Mouse (Mus musculus) forebrain, embryonic 14.5 days (tissue): ENCODE measurements at regions not wholly inside any gene's neighbourhood (a gene's known extent, or its start where the extent isn't known, plus 50 kb on each side); places are given as distances from the start of the nearest gene placed in this dataset.

Source experiments
- ATAC-seq: fragments of 200-750 bp; cut with Nextera tagmentation; 2 replicates; pipeline ENCODE4 v1.8.0; 2017; ENCODE audit warnings: mild to moderate bottlenecking, moderate library complexity
- DNase-seq: peaks from one replicate; pipeline ENCODE4 v3.0.0-alpha.2; 2015; ENCODE audit warnings: low spot score
- H3K27ac ChIP-seq: fragments of 300-500 bp; sonication (generic); 2 replicates; pipeline ENCODE4 v1.5.1; 2014; ENCODE audit warnings: low read depth, mild to moderate bottlenecking, control low read depth, low read length, moderate library complexity
- H3K27me3 ChIP-seq: fragments of 300-500 bp; sonication (generic); replicated peaks from 2 replicates; pipeline ENCODE4 v1.6.1; 2014; ENCODE audit warnings: low read length, control low read depth, mixed read lengths; ENCODE audit not compliant: control insufficient read depth, insufficient read depth
- H3K36me3 ChIP-seq: fragments of 300-500 bp; sonication (generic); 2 replicates; pipeline ENCODE4 v1.6.1; 2014; ENCODE audit warnings: low read length, control low read depth; ENCODE audit not compliant: control insufficient read depth, insufficient read depth
- H3K4me1 ChIP-seq: fragments of 300-500 bp; sonication (generic); 2 replicates; pipeline ENCODE4 v1.6.1; 2014; ENCODE audit warnings: antibody characterized with exemption, low read length, control low read depth; ENCODE audit not compliant: control insufficient read depth, insufficient read depth
- H3K4me2 ChIP-seq: fragments of 300-500 bp; sonication (generic); 2 replicates; pipeline ENCODE4 v1.6.1; 2014; ENCODE audit warnings: mild to moderate bottlenecking, control low read depth, low read length
- H3K4me3 ChIP-seq: fragments of 300-500 bp; sonication (generic); 2 replicates; pipeline ENCODE4 v1.5.1; 2014; ENCODE audit warnings: low read depth, low read length, control low read depth
- H3K9ac ChIP-seq: fragments of 300-500 bp; sonication (generic); 2 replicates; pipeline ENCODE4 v1.6.1; 2014; ENCODE audit warnings: mild to moderate bottlenecking, low read length, control low read depth, moderate library complexity
- H3K9me3 ChIP-seq: fragments of 300-500 bp; sonication (generic); replicated peaks from 2 replicates; pipeline ENCODE4 v1.6.1; 2016; ENCODE audit warnings: low read length, control low read depth, mixed read lengths; ENCODE audit not compliant: control insufficient read depth
- WGBS: fragments of 180-500 bp; shearing (Covaris S2); extraction: QIAGEN DNeasy Blood & Tissue Kit; methylation state at CpG from one replicate; pipeline ENCODE4 v1.1.7; 2014; 5-methylcytosine and 5-hydroxymethylcytosine counted together

- Histone ChIP-seq H3K4me3 (no peak overlapping the region), H3K27me3 (no peaks in the 10 kb centered on the region), H3K4me2 (no peak overlapping the region), H3K9ac (no peak overlapping the region), H3K36me3 (no peaks in the 10 kb centered on the region), H3K9me3 (no peaks in the 10 kb centered on the region), H3K27ac (no peak overlapping the region), H3K4me1 (no peaks in the 10 kb centered on the region)
- no peak for ATAC-seq
- 64% methylated on average over 5 of the region's 5 CpGs for WGBS
- DNase-seq, result no peak
Observed at GRCm38 (mm10) chr11:112998777-112999583, 217.0 kb downstream of the Sox9 start.

GRCm38 (mm10) chr11:113001071-113001470, 219.0 kb downstream of the Sox9 start:
- Histone ChIP-seq H3K4me2 (no peak overlapping the region), H3K9me3 (no peaks in the 10 kb centered on the region), H3K27ac (no peak overlapping the region), H3K4me1 (no peaks in the 10 kb centered on the region), H3K4me3 (no peak overlapping the region), H3K36me3 (no peaks in the 10 kb centered on the region), H3K27me3 (no peaks in the 10 kb centered on the region), H3K9ac (no peak overlapping the region)
- 90% methylated on average over 6 of the region's 6 CpGs for WGBS
- DNase-seq (no peak), ATAC-seq (no peak)

- Histone ChIP-seq H3K27ac (no peak overlapping the region), H3K4me3 (no peak overlapping the region), H3K9ac (no peak overlapping the region), H3K4me1 (no peaks in the 10 kb centered on the region), H3K9me3 (no peaks in the 10 kb centered on the region), H3K36me3 (no peaks in the 10 kb centered on the region), H3K27me3 (no peaks in the 10 kb centered on the region), H3K4me2 (no peak overlapping the region)
- DNase-seq (no peak), ATAC-seq (no peak)
- 77% methylated on average over 9 of the region's 9 CpGs for WGBS
Observed at GRCm38 (mm10) chr11:113005895-113006294, 223.9 kb downstream of the Sox9 start.

- H3K9ac ChIP-seq, result no peak overlapping the region
Observed at GRCm38 (mm10) chr11:113008521-113008920, 226.5 kb downstream of the Sox9 start.

GRCm38 (mm10) chr11:113009376-113009775, 227.4 kb downstream of the Sox9 start:
- DNase-seq (no peak), ATAC-seq (no peak)
- Histone ChIP-seq H3K9ac (no peak overlapping the region), H3K4me1 (peaks cover 9% of the 10 kb centered on the region; the same call in 1 of the 2 replicates), H3K27ac (no peak overlapping the region), H3K4me3 (no peak overlapping the region), H3K4me2 (no peak overlapping the region), H3K27me3 (no peaks in the 10 kb centered on the region), H3K9me3 (no peaks in the 10 kb centered on the region), H3K36me3 (no peaks in the 10 kb centered on the region)
- WGBS, result 95% methylated on average over 6 of the region's 6 CpGs

More at GRCm38 (mm10) chr11:113008521-113008920, 226.5 kb downstream of the Sox9 start:
- H3K4me1 ChIP-seq, result peaks cover 4% of the 10 kb centered on the region; the same call in 1 of the 2 replicates
- 81% methylated on average over 4 of the region's 4 CpGs for WGBS
- no peak overlapping the region for H3K27ac ChIP-seq
- H3K4me3 ChIP-seq, result no peak overlapping the region
- no peaks in the 10 kb centered on the region for H3K27me3 ChIP-seq
- no peak overlapping the region for H3K4me2 ChIP-seq
- DNase-seq (no peak), ATAC-seq (no peak)
- no peaks in the 10 kb centered on the region for H3K36me3 ChIP-seq
- no peaks in the 10 kb centered on the region for H3K9me3 ChIP-seq

GRCm38 (mm10) chr11:113010906-113011305, 228.9 kb downstream of the Sox9 start:
- H3K27me3 ChIP-seq, result no peaks in the 10 kb centered on the region
- H3K9me3 ChIP-seq, result no peaks in the 10 kb centered on the region
- ATAC-seq (no peak), DNase-seq (no peak)
- H3K27ac ChIP-seq, result no peak overlapping the region
- WGBS, result 93% methylated on average over 5 of the region's 5 CpGs
- H3K36me3 ChIP-seq, result no peaks in the 10 kb centered on the region
- no peak overlapping the region for H3K9ac ChIP-seq
- no peak overlapping the region for H3K4me3 ChIP-seq
- H3K4me1 ChIP-seq, result peaks cover 17% of the 10 kb centered on the region
- H3K4me2 ChIP-seq, result no peak overlapping the region

GRCm38 (mm10) chr11:113014186-113015010, 232.4 kb downstream of the Sox9 start:
- WGBS, result 23% methylated on average over 10 of the region's 10 CpGs
- Histone ChIP-seq H3K36me3 (no peaks in the 10 kb centered on the region), H3K4me1 (peaks cover 41% of the 10 kb centered on the region), H3K27ac (peak overlapping the region; percentile 63), H3K4me3 (no peak overlapping the region), H3K9me3 (no peaks in the 10 kb centered on the region), H3K4me2 (no peak overlapping the region; the same call in 1 of the 2 replicates), H3K9ac (no peak overlapping the region), H3K27me3 (no peaks in the 10 kb centered on the region)
- DNase-seq, result peak; percentile 94
- peak; percentile 56 for ATAC-seq

- Histone ChIP-seq H3K4me1 (peaks cover 41% of the 10 kb centered on the region), H3K27ac (peak overlapping the region; percentile 54; the same call in 1 of the 2 replicates)
- 42% methylated on average over 13 of the region's 13 CpGs for WGBS
Observed at GRCm38 (mm10) chr11:113015686-113016304, 233.8 kb downstream of the Sox9 start.

More at GRCm38 (mm10) chr11:113015686-113016304, 233.8 kb downstream of the Sox9 start:
- Histone ChIP-seq H3K27me3 (no peaks in the 10 kb centered on the region), H3K9ac (no peak overlapping the region), H3K9me3 (no peaks in the 10 kb centered on the region), H3K4me2 (no peak overlapping the region), H3K36me3 (no peaks in the 10 kb centered on the region), H3K4me3 (no peak overlapping the region)
- DNase-seq (peak; percentile 22), ATAC-seq (no peak)
